Mouse (Mus musculus) gastrocnemius, adult 8-10 months (tissue): ENCODE measurements at regions not wholly inside any gene's neighbourhood (a gene's known extent, or its start where the extent isn't known, plus 50 kb on each side); places are given as distances from the start of the nearest gene placed in this dataset.

ENCODE experiments used
- DNase-seq, 2 experiments: peaks; one replicate each; pipeline ENCODE4 v3.0.0; 2022; ENCODE audit warnings: low spot score in 2 of 2

GRCm38 (mm10) chr2:45647846-45648245 lies 530.7 kb upstream of the Zeb2 start:
- no peak for DNase-seq

- DNase-seq: no peak
These were observed 512.9 kb upstream of the Zeb2 start for GRCm38 (mm10) chr2:45630081-45630480.

- DNase-seq: no peak
These were observed 512.4 kb upstream of the Zeb2 start for GRCm38 (mm10) chr2:45629616-45630015.

- no peak for DNase-seq
These were observed 505.9 kb upstream of the Zeb2 start for GRCm38 (mm10) chr2:45623056-45623455.

- DNase-seq: no peak
These were observed 491.7 kb upstream of the Zeb2 start for GRCm38 (mm10) chr2:45608926-45609325.

- no peak for DNase-seq
These were observed 490.2 kb upstream of the Zeb2 start for GRCm38 (mm10) chr2:45607393-45607792.

GRCm38 (mm10) chr2:45601332-45601900 lies 484.2 kb upstream of the Zeb2 start:
- no peak for DNase-seq

GRCm38 (mm10) chr2:45593765-45594164 lies 476.6 kb upstream of the Zeb2 start:
- no peak for DNase-seq

GRCm38 (mm10) chr2:45590980-45591379 lies 473.8 kb upstream of the Zeb2 start:
- no peak for DNase-seq

- DNase-seq: no peak
These were observed 471.1 kb upstream of the Zeb2 start for GRCm38 (mm10) chr2:45588248-45588647.

- no peak for DNase-seq
These were observed 469.5 kb upstream of the Zeb2 start for GRCm38 (mm10) chr2:45586588-45587200.

- DNase-seq: no peak
These were observed 464.3 kb upstream of the Zeb2 start for GRCm38 (mm10) chr2:45581549-45581925.

- peak; percentile 5 to 8 for DNase-seq
These were observed 463.8 kb upstream of the Zeb2 start for GRCm38 (mm10) chr2:45580838-45581548.

GRCm38 (mm10) chr2:45572906-45573305 lies 455.7 kb upstream of the Zeb2 start:
- DNase-seq: no peak

GRCm38 (mm10) chr2:45554707-45555106 lies 437.5 kb upstream of the Zeb2 start:
- DNase-seq: no peak

- no peak for DNase-seq
These were observed 424.2 kb upstream of the Zeb2 start for GRCm38 (mm10) chr2:45541394-45541793.

- DNase-seq: no peak
These were observed 421.8 kb upstream of the Zeb2 start for GRCm38 (mm10) chr2:45538950-45539349.

- DNase-seq: no peak
These were observed 420.5 kb upstream of the Zeb2 start for GRCm38 (mm10) chr2:45537722-45538121.

- DNase-seq: peak in 1 of 2 experiments; percentile 23
These were observed 417.6 kb upstream of the Zeb2 start for GRCm38 (mm10) chr2:45534806-45535205.

GRCm38 (mm10) chr2:45522310-45522709 lies 405.1 kb upstream of the Zeb2 start:
- DNase-seq: no peak

GRCm38 (mm10) chr2:45519550-45520152 lies 402.5 kb upstream of the Zeb2 start:
- no peak for DNase-seq
